Mouse (Mus musculus): ENCODE results near the gene Heatr6. TPM values are rescaled to one million over a fixed set of nuclear protein-coding genes. Genes with fewer than 3 reads are reported as not detected.
A peak's percentile ranks its signal among the peaks of the same experiment; 100 is the strongest.

Heatr6 gene
- polyA plus RNA-seq, 1 experiment from 2014 or later: 41.7 TPM

DNA sequence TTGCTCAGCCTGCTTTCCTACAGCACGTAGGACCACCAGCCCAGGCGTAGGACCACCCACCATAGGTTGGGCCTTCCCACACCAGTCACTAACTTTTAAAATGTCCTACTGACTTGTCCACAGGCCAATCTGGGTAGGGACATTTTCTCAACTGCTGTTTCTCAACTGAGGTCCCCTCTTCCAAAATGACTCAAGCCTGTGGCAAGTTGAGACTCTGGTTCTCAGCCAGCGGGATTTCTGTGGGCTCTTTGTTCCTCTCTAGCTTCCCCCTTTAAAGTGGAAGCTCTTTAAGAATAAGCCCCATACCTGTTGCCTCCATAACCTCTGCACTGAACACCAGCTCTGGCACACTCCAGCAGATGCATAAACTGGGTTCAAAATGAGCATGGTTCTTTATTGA is 10.0 kb upstream of the Heatr6 start:
- H3K36me3 ChIP-seq (ENCODE audit: control insufficient read depth, insufficient read depth, low read length): no peaks in the 10 kb centered on the region
- no peaks in the 10 kb centered on the region for H3K27me3 ChIP-seq (ENCODE audit: control insufficient read depth, insufficient read depth, low read length)
- H3K4me2 ChIP-seq (ENCODE audit: low read depth, low read length): no peak overlapping the region
- no peak overlapping the region for H3K9ac ChIP-seq (replicated peaks; ENCODE audit: low read depth, low read length)
- H3K4me1 ChIP-seq (ENCODE audit: control insufficient read depth, insufficient read depth, low read length): no peaks in the 10 kb centered on the region
- WGBS: 92% methylated on average over 3 of the region's 3 CpGs
- no peak overlapping the region for H3K27ac ChIP-seq (ENCODE audit: low read depth, low read length)
- no peak overlapping the region for H3K4me3 ChIP-seq (ENCODE audit: low read depth, low read length)
- no peak for ATAC-seq (ENCODE audit: low read depth)
- H3K9me3 ChIP-seq (ENCODE audit: control insufficient read depth, low read length): no peaks in the 10 kb centered on the region

GRCm38 (mm10) chr11:83746152-83746551 is 7.3 kb upstream of the Heatr6 start:
- Histone ChIP-seq H3K9me3 (ENCODE audit: control insufficient read depth, low read length) (no peaks in the 10 kb centered on the region), H3K36me3 (ENCODE audit: control insufficient read depth, insufficient read depth, low read length) (no peaks in the 10 kb centered on the region), H3K4me3 (ENCODE audit: low read depth, low read length) (no peak overlapping the region), H3K4me2 (ENCODE audit: low read depth, low read length) (no peak overlapping the region), H3K27ac (ENCODE audit: low read depth, low read length) (no peak overlapping the region), H3K4me1 (ENCODE audit: control insufficient read depth, insufficient read depth, low read length) (no peaks in the 10 kb centered on the region), H3K9ac (replicated peaks; ENCODE audit: low read depth, low read length) (no peak overlapping the region), H3K27me3 (ENCODE audit: control insufficient read depth, insufficient read depth, low read length) (no peaks in the 10 kb centered on the region)
- ATAC-seq (ENCODE audit: low read depth): no peak
- 69% methylated on average over 4 of the region's 4 CpGs for WGBS

- Histone ChIP-seq H3K4me3 (ENCODE audit: low read depth, low read length) (no peak within 1 kb of the TSS), H3K9me3 (ENCODE audit: control insufficient read depth, low read length) (no peaks in the 10 kb centered on the region)
- WGBS: 81% methylated on average over 5 of the region's 5 CpGs
These were observed 6.8 kb upstream of the Heatr6 start, which contains the start of gene Wfdc21 for GRCm38 (mm10) chr11:83746681-83747080. Gene Wfdc21 (plus strand): TSS chr11:83746940.

GRCm38 (mm10) chr11:83747376-83748265 is 5.9 kb upstream of the Heatr6 start:
- 77% methylated on average over 6 of the region's 6 CpGs for WGBS
- H3K4me3 ChIP-seq (ENCODE audit: low read depth, low read length): no peak overlapping the region

More at GRCm38 (mm10) chr11:83746681-83747080, 6.8 kb upstream of the Heatr6 start, which contains the start of gene Wfdc21:
- no peaks in the 10 kb centered on the region for H3K4me1 ChIP-seq (ENCODE audit: control insufficient read depth, insufficient read depth, low read length)
- H3K9ac ChIP-seq (replicated peaks; ENCODE audit: low read depth, low read length): no peak within 1 kb of the TSS
- no peak within 1 kb of the TSS for H3K27ac ChIP-seq (ENCODE audit: low read depth, low read length)
- no peaks in the 10 kb centered on the region for H3K27me3 ChIP-seq (ENCODE audit: control insufficient read depth, insufficient read depth, low read length)
- H3K36me3 ChIP-seq (ENCODE audit: control insufficient read depth, insufficient read depth, low read length): no peaks in the 10 kb centered on the region
- ATAC-seq (ENCODE audit: low read depth): no peak
- H3K4me2 ChIP-seq (ENCODE audit: low read depth, low read length): no peak within 1 kb of the TSS

DNA sequence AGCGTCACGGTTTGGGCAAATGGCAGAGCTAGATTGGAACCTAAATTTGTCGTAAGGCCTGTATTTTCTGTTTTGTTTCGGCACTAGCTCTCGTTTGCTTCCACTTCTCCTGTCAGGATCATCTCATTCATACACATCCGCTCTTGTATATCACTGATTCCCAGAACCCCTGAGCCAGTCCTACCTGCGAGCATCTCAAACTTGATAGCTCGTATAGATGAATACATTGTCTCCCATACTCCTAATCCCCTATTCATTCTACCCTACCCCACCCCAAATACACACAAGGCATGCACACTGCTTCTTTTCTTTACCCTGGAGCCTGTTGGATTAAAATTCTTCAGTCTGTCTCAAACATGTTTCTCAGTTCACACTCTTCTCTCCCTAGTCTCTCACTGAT is 731 bp downstream of the Heatr6 start:
- Histone ChIP-seq H3K4me2 (ENCODE audit: low read depth, low read length) (peak overlapping the region; percentile 73), H3K9me3 (ENCODE audit: control insufficient read depth, low read length) (no peaks in the 10 kb centered on the region), H3K27ac (ENCODE audit: low read depth, low read length) (peak overlapping the region; percentile 83), H3K9ac (replicated peaks; ENCODE audit: low read depth, low read length) (peak overlapping the region; percentile 76), H3K27me3 (ENCODE audit: control insufficient read depth, insufficient read depth, low read length) (0 out of 2 replicates have a peak, but pooled peaks cover 3% of the 10 kb centered on the region), H3K36me3 (ENCODE audit: control insufficient read depth, insufficient read depth, low read length) (peaks cover 23% of the 10 kb centered on the region), H3K4me3 (ENCODE audit: low read depth, low read length) (peak overlapping the region; percentile 64), H3K4me1 (ENCODE audit: control insufficient read depth, insufficient read depth, low read length) (peaks cover 13% of the 10 kb centered on the region)
- WGBS: 8% methylated on average over 8 of the region's 8 CpGs
- ATAC-seq (ENCODE audit: low read depth): 0 out of 2 replicates have a peak, but pooled peaks have one; percentile 18

More at GRCm38 (mm10) chr11:83747376-83748265, 5.9 kb upstream of the Heatr6 start:
- Histone ChIP-seq H3K27ac (ENCODE audit: low read depth, low read length) (no peak overlapping the region), H3K9ac (replicated peaks; ENCODE audit: low read depth, low read length) (no peak overlapping the region), H3K36me3 (ENCODE audit: control insufficient read depth, insufficient read depth, low read length) (no peaks in the 10 kb centered on the region), H3K27me3 (ENCODE audit: control insufficient read depth, insufficient read depth, low read length) (0 out of 2 replicates have a peak, but pooled peaks cover 3% of the 10 kb centered on the region), H3K4me2 (ENCODE audit: low read depth, low read length) (no peak overlapping the region), H3K9me3 (ENCODE audit: control insufficient read depth, low read length) (no peaks in the 10 kb centered on the region), H3K4me1 (ENCODE audit: control insufficient read depth, insufficient read depth, low read length) (no peaks in the 10 kb centered on the region)
- no peak for ATAC-seq (ENCODE audit: low read depth)

- H3K9me3 ChIP-seq (ENCODE audit: control insufficient read depth, low read length): no peaks in the 10 kb centered on the region
- H3K27ac ChIP-seq (ENCODE audit: low read depth, low read length): no peak overlapping the region
- no peak for ATAC-seq (ENCODE audit: low read depth)
- H3K27me3 ChIP-seq (ENCODE audit: control insufficient read depth, insufficient read depth, low read length): no peaks in the 10 kb centered on the region
- no peak overlapping the region for H3K9ac ChIP-seq (replicated peaks; ENCODE audit: low read depth, low read length)
- H3K4me1 ChIP-seq (ENCODE audit: control insufficient read depth, insufficient read depth, low read length): no peaks in the 10 kb centered on the region
- no peak overlapping the region for H3K4me2 ChIP-seq (ENCODE audit: low read depth, low read length)
- 91% methylated on average over 9 of the region's 9 CpGs for whole genome bisulfite sequencing
- H3K36me3 ChIP-seq (ENCODE audit: control insufficient read depth, insufficient read depth, low read length): peaks cover 77% of the 10 kb centered on the region
- H3K4me3 ChIP-seq (ENCODE audit: low read depth, low read length): no peak overlapping the region
These were observed 13.8 kb downstream of the Heatr6 start for GRCm38 (mm10) chr11:83767306-83767705.

DNA sequence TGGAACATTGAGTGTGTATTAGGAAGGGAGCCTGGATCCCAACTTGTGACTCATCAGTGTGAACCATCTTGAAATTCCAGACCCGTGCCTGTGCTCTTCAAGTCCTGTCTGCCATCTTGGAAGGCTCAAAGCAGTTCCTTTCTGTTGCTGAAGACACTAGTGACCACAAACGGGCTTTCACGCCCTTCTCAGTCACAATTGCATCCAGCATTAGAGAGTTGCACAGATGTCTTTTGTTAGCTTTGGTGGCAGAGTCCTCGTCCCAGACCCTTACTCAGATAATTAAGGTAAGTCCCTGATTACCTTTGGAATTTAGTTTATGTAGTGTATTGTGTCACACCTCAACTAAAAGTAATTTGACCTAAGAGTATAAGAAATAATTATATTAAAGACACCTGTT is 15.5 kb downstream of the Heatr6 start:
- H3K27me3 ChIP-seq (ENCODE audit: control insufficient read depth, insufficient read depth, low read length): no peaks in the 10 kb centered on the region
- H3K4me3 ChIP-seq (ENCODE audit: low read depth, low read length): no peak overlapping the region
- no peaks in the 10 kb centered on the region for H3K4me1 ChIP-seq (ENCODE audit: control insufficient read depth, insufficient read depth, low read length)
- H3K36me3 ChIP-seq (ENCODE audit: control insufficient read depth, insufficient read depth, low read length): peaks cover 69% of the 10 kb centered on the region
- WGBS: 94% methylated on average over 4 of the region's 4 CpGs
- ATAC-seq (ENCODE audit: low read depth): no peak
- no peak overlapping the region for H3K4me2 ChIP-seq (ENCODE audit: low read depth, low read length)
- H3K9ac ChIP-seq (replicated peaks; ENCODE audit: low read depth, low read length): no peak overlapping the region
- no peaks in the 10 kb centered on the region for H3K9me3 ChIP-seq (ENCODE audit: control insufficient read depth, low read length)
- no peak overlapping the region for H3K27ac ChIP-seq (ENCODE audit: low read depth, low read length)

DNA sequence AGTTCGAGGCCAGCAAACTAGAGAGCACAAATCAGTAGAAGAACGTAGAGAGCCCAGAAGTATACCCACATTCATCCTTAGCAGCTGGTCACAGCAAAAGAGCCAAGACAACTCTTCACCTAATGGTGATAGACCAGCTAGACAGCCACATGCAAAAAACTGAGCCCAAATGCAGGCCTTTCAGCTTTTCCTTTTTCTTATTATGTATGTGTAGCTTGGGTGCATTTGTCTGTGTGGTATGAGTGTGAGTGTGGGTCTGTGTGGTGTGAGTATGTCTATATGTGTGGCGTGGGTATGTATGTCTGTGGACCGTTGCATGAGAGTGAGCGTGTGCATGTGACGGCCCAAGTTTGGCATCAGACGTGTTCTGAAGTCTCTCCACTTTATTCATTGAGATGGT is 17.5 kb downstream of the Heatr6 start:
- Histone ChIP-seq H3K9ac (replicated peaks; ENCODE audit: low read depth, low read length) (no peak overlapping the region), H3K36me3 (ENCODE audit: control insufficient read depth, insufficient read depth, low read length) (peaks cover 68% of the 10 kb centered on the region), H3K4me1 (ENCODE audit: control insufficient read depth, insufficient read depth, low read length) (no peaks in the 10 kb centered on the region), H3K4me3 (ENCODE audit: low read depth, low read length) (no peak overlapping the region), H3K27me3 (ENCODE audit: control insufficient read depth, insufficient read depth, low read length) (no peaks in the 10 kb centered on the region), H3K4me2 (ENCODE audit: low read depth, low read length) (no peak overlapping the region), H3K27ac (ENCODE audit: low read depth, low read length) (no peak overlapping the region), H3K9me3 (ENCODE audit: control insufficient read depth, low read length) (no peaks in the 10 kb centered on the region)
- no peak for ATAC-seq (ENCODE audit: low read depth)
- WGBS: 97% methylated on average over 7 of the region's 7 CpGs

- no peaks in the 10 kb centered on the region for H3K27me3 ChIP-seq (ENCODE audit: control insufficient read depth, insufficient read depth, low read length)
- H3K4me2 ChIP-seq (ENCODE audit: low read depth, low read length): no peak overlapping the region
- no peak overlapping the region for H3K27ac ChIP-seq (ENCODE audit: low read depth, low read length)
- no peak overlapping the region for H3K9ac ChIP-seq (replicated peaks; ENCODE audit: low read depth, low read length)
- WGBS: 99% methylated on average over 6 of the region's 6 CpGs
- H3K9me3 ChIP-seq (ENCODE audit: control insufficient read depth, low read length): no peaks in the 10 kb centered on the region
- no peaks in the 10 kb centered on the region for H3K4me1 ChIP-seq (ENCODE audit: control insufficient read depth, insufficient read depth, low read length)
- H3K4me3 ChIP-seq (ENCODE audit: low read depth, low read length): no peak overlapping the region
- peaks cover 73% of the 10 kb centered on the region for H3K36me3 ChIP-seq (ENCODE audit: control insufficient read depth, insufficient read depth, low read length)
- no peak for ATAC-seq (ENCODE audit: low read depth)
These were observed 18.8 kb downstream of the Heatr6 start for GRCm38 (mm10) chr11:83772341-83772740.
